Mouse (Mus musculus): ENCODE measurements around the gene Abhd5.

DNA sequence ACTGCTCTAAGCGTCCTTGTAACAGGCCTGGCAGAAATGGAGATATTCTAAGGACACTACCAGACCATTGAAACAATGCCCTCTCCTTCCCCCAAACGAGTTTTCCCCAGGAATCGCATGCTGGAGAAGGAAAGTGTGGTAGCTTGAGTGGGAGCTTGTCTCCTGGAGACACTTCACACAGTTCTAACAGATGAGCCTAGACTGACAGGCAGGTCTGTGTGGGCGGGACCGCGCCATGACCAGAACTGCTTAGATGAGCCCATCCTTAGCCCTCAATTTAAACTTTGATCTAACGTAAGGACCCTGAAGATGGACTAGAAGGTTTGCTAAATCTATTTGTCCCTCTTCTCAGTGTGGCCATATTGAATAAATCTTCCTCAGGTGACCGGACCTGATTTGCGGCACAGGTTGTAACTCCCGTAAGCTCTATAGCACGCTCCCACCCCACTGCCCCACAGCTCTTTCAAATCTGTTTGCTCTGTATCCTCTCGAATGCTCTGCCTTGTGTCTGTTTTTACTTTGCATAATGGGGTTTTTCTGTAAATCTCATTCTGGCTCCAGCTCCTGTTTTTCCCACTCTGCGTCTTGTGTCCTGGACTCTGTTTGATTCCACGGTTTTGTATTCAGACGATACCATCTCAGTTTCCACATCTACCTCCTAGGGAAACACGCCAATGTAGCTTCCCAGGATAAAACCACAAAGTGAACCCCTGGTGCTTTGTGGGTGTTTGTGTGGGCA lies 59.2 kb downstream of the Abhd5 start:
- TF ChIP-seq POLR2A (IDR thresholded peaks at IDR 0.05; ENCODE audit: extremely low read depth, insufficient read depth, low read length) (no peak), CTCF (IDR thresholded peaks at IDR 0.05; ENCODE audit: extremely low read depth, insufficient read depth, low read length) (no peak)
